Mouse (Mus musculus): Measurements from ENCODE around the gene Stra6l. TPM values are rescaled to one million over a fixed set of nuclear protein-coding genes. Genes with fewer than 3 reads are reported as not detected.

Gene Stra6l
- 0.28 TPM in 1 of 2 replicates, not detected in the other for total RNA-seq (2023)

GRCm38 (mm10) chr4:45848109-45848824 is at the start of gene Stra6l:
Stra6l (plus strand) TSS chr4:45848664.

DNA sequence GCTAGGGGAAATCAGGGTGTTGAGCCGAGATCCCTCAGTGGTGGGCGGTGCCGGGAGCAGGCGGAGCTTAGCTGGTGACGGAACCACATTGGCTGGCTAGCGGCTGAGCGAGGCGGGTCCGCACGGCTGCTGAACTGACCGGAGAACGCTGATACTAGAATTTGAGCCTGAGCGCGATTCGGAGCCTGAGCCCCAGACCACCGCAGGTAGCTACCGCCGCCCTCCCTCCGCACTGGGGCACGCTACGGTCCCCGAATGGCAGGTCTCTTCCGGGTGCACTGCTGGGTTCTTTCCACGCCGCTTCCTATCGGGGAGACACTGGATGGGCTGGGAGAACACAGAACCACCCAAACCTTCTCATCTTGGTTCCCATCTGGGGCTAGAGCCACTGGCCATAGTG is 49.5 kb upstream of the Stra6l start, which contains the start of gene Aldh1b1:
Aldh1b1 (plus strand) TSS at position 59 of the 400 bp plus-strand sequence.

DNA sequence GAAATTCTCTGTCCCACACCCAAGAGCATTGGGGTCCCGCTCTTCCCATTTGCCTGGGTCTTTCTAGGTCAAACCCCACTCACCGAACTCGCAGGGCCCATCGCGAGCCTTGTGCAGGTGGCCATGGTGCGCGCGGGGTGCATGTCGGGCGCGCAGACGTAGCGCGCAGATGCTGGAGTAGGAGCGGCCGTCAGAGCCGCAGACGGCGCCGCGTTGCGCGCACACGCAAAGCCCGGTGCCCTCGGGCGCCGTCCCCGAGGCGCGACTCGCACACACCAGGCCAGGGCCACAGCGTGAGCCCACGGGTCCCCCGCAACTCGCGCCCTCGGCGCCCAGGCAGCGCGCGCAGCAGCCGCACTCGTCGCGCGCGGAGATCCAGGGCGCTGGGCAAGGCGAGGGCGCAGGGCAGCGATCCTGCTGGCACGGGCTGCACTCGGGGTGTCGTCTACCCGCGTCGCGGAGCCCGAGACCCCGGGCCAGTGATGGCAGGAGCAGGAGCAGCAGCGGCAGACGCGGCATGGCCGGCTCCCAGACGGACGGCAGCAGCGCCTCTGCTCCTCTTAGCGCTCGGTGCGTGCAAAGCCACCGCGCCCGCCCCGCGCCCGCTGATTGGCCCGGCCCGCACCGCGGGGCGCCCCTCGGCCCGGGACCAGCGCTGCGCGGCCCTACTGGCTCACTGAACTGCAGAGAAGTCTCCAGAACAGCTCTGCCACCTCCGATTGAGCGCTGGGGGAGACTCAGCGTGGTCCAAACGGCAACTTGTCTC is 22.0 kb upstream of the Stra6l start, which contains the start of gene Igfbpl1:
Igfbpl1 (minus strand) TSS at position 649 of the 766 bp plus-strand sequence.

GRCm38 (mm10) chr4:45890066-45890761 is 41.8 kb downstream of the Stra6l start, which contains the start of gene Ccdc180:
Ccdc180 (plus strand) TSS chr4:45890303.

Other genes starting within 250 kb of the Stra6l start
- 4.4 and 4.6 TPM in 2 replicates for gene Aldh1b1, start 49.6 kb upstream of the Stra6l start, total RNA-seq (2023)
- not detected in 2 replicates for gene Igfbpl1, start 21.7 kb upstream of the Stra6l start, total RNA-seq (2023)
- 1.7 and 2.2 TPM in 2 replicates for gene Ccdc180, start 41.6 kb downstream of the Stra6l start, total RNA-seq (2023)
- 32.7 and 37.0 TPM in 2 replicates for gene Tdrd7, start 116.7 kb downstream of the Stra6l start, total RNA-seq (2023)
- 0.93 and 1.7 TPM in 2 replicates for gene Tmod1, start 190.3 kb downstream of the Stra6l start, total RNA-seq (2023)